Mouse (Mus musculus): Measurements from ENCODE around the gene Parp16. TPM values are rescaled to one million over a fixed set of nuclear protein-coding genes. Genes with fewer than 3 reads are reported as not detected.
"Not testable (repeated sequence)": the region's sequence is repeated elsewhere in the genome, so short reads cannot be mapped to it uniquely, and the experiment has no call there.

The Parp16 gene
- polyA plus RNA-seq, 1 experiment from 2014 or later: 4.2 TPM

DNA sequence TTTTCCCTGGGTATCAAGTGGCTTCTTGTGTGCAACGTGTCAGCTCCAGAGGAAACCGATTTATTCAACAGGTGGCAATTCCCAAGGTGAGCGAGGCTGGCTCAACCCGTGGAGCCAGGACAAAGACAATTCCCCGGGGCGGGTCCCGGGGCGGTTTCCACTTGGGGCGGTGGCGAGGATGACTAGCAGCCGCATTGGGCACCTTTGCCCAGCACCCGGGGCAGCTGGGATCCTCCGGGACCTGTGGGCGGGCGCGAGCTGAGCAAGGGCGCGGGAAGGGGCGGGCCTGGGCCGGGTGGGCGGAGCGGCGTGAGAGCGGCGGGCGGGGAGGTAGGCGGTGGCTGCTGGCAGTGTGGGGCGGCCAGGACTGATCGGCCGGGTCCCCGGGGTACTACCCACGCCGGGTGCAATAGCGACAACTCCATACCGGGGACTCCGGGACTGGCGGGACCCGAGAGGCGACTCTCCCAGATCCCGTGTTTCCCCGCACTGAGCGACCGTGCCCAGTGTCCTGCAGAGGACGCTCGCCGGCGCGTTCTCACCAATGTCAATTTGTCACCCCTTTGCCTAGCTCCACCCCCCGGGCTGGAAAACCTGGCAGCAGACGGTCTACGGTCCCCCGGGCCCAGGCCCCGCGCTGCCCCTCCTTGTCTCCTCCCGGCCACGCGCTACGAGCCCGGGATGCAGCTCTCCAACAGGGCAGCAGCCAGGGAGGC, 19.8 kb downstream of the Parp16 start:
- Histone ChIP-seq H3K27ac (ENCODE audit: low read depth, low read length) (peak overlapping the region; percentile 78), H3K4me1 (ENCODE audit: control insufficient read depth, insufficient read depth, low read length) (peaks cover 6% of the 10 kb centered on the region; the same call in 1 of the 2 replicates), H3K4me3 (ENCODE audit: low read depth, low read length) (peak overlapping the region; percentile 65), H3K9me3 (replicated peaks; ENCODE audit: control insufficient read depth, low read length) (no peaks in the 10 kb centered on the region), H3K9ac (ENCODE audit: low read length) (peak overlapping the region; percentile 81), H3K27me3 (replicated peaks; ENCODE audit: control insufficient read depth, insufficient read depth, low read length) (no peaks in the 10 kb centered on the region), H3K4me2 (ENCODE audit: low read length) (peak overlapping the region; percentile 90), H3K36me3 (ENCODE audit: control insufficient read depth, insufficient read depth, low read length) (no peaks in the 10 kb centered on the region)
- DNase-seq (ENCODE audit: low spot score) (peak; percentile 79), ATAC-seq (peak; percentile 98)
- 1% methylated on average over 55 of the region's 59 CpGs for WGBS

DNA sequence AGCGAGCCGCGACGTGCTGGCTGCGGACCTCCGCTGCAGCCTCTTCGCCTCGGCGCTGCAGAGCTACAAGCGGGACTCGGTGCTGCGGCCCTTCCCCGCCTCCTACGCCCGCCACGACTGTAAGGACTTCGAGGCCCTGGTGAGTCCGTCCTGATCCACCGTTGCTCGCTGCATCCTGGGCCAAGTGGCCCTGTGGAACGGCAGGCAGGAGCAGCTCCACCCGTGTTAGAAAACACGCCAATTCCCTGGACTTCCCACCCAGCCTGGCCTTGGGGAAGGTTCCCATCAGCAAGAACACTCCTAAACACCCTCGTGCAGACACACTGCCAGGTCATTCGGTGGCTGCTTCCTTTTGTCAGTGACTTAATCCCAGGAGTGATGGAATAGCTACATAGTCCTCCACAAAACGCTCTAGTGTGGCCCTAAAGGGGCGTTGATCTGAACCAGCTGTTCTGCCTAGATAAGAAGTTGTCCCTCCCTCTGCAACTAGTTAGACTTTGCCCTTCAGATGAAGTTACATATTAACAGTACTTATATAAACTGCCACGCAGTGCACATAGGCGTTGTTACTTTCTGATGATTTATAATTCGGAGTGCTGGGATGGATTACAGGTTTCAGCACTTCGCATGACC, 20.5 kb downstream of the Parp16 start:
- Histone ChIP-seq H3K4me2 (ENCODE audit: low read length) (peak overlapping the region; percentile 90), H3K9ac (ENCODE audit: low read length) (peak overlapping the region; percentile 81), H3K36me3 (ENCODE audit: control insufficient read depth, insufficient read depth, low read length) (no peaks in the 10 kb centered on the region), H3K27ac (ENCODE audit: low read depth, low read length) (peak overlapping the region; percentile 78), H3K4me1 (ENCODE audit: control insufficient read depth, insufficient read depth, low read length) (peaks cover 6% of the 10 kb centered on the region; the same call in 1 of the 2 replicates), H3K4me3 (ENCODE audit: low read depth, low read length) (peak overlapping the region; percentile 65), H3K27me3 (replicated peaks; ENCODE audit: control insufficient read depth, insufficient read depth, low read length) (no peaks in the 10 kb centered on the region), H3K9me3 (replicated peaks; ENCODE audit: control insufficient read depth, low read length) (no peaks in the 10 kb centered on the region)
- DNase-seq (ENCODE audit: low spot score): peak; percentile 34
- 12% methylated on average over 31 of the region's 31 CpGs for WGBS
- peak; percentile 69; the same call in 1 of the 2 replicates for ATAC-seq

DNA sequence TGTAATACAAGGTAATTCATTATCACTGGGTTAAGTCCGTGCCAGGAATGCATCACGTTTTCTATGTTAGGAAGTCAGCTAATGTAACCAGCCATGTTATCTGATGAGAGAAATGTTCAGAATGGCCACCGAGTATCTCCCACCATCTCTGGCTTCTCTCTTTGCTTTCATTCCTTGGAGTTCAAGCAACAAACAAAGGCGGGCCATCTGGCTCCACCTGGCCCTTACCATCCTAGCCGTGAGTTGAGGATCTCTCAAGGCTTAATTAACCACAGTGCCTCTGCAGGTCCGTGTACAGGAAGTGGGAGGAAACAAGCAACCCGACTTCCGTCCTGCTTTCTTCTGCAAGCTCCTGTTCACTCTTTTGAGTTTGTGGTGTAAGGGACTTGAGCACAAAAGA, 21.8 kb downstream of the Parp16 start:
- Histone ChIP-seq H3K27me3 (replicated peaks; ENCODE audit: control insufficient read depth, insufficient read depth, low read length) (no peaks in the 10 kb centered on the region), H3K4me3 (ENCODE audit: low read depth, low read length) (no peak overlapping the region), H3K4me1 (ENCODE audit: control insufficient read depth, insufficient read depth, low read length) (peaks cover 6% of the 10 kb centered on the region; the same call in 1 of the 2 replicates), H3K9me3 (replicated peaks; ENCODE audit: control insufficient read depth, low read length) (no peaks in the 10 kb centered on the region), H3K36me3 (ENCODE audit: control insufficient read depth, insufficient read depth, low read length) (no peaks in the 10 kb centered on the region), H3K4me2 (ENCODE audit: low read length) (no peak overlapping the region), H3K27ac (ENCODE audit: low read depth, low read length) (no peak overlapping the region), H3K9ac (ENCODE audit: low read length) (no peak overlapping the region)
- WGBS: 70% methylated on average over 8 of the region's 8 CpGs
- DNase-seq (ENCODE audit: low spot score): no peak
- ATAC-seq: no peak

DNA sequence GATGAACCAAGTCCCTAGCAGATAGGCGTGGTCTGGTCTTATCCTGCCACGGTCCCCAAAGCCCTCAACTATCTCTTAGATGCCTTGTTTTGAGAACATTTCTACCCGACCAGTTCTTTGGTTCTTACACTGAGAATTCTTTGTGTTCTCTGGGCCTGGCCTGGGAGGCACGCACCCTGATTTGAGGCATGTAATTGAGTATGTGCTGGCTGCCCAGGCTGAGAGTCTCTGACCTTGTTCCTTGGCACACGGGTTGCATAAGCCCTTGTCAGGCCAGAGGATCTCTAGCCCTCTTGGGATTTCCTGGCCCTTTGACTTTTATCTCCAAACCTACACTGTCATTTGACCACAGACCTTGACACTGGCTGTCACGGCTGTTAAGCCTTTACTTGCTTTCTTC, 22.5 kb downstream of the Parp16 start:
- Histone ChIP-seq H3K9ac (ENCODE audit: low read length) (no peak overlapping the region), H3K4me3 (ENCODE audit: low read depth, low read length) (no peak overlapping the region), H3K4me2 (ENCODE audit: low read length) (no peak overlapping the region), H3K4me1 (ENCODE audit: control insufficient read depth, insufficient read depth, low read length) (peaks cover 6% of the 10 kb centered on the region; the same call in 1 of the 2 replicates), H3K27ac (ENCODE audit: low read depth, low read length) (no peak overlapping the region), H3K36me3 (ENCODE audit: control insufficient read depth, insufficient read depth, low read length) (no peaks in the 10 kb centered on the region), H3K9me3 (replicated peaks; ENCODE audit: control insufficient read depth, low read length) (no peaks in the 10 kb centered on the region), H3K27me3 (replicated peaks; ENCODE audit: control insufficient read depth, insufficient read depth, low read length) (no peaks in the 10 kb centered on the region)
- DNase-seq (ENCODE audit: low spot score) (no peak), ATAC-seq (no peak)
- 78% methylated on average over 6 of the region's 6 CpGs for WGBS

DNA sequence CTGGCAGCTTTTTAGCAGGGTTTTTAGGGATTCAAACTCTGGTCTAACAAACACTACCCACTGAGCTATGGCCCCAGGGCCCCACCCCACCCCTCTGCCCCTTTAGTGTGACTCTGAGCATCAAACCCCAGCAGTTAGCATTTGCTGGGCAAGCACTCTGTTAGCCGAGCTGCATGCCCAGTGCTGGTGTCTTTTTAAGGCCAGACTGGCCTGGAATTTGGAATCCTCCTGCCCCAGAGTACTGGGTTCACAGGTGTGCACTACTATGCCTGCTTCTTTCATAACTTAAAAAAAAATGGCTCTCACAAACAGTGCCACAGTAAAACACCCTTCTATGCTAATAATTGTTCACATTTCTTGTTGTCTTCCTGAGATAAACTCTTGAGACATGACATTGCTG, 23.8 kb downstream of the Parp16 start:
- peaks cover 6% of the 10 kb centered on the region; the same call in 1 of the 2 replicates for H3K4me1 ChIP-seq (ENCODE audit: control insufficient read depth, insufficient read depth, low read length)
- no peaks in the 10 kb centered on the region for H3K27me3 ChIP-seq (replicated peaks; ENCODE audit: control insufficient read depth, insufficient read depth, low read length)
- H3K9ac ChIP-seq (ENCODE audit: low read length): no peak overlapping the region
- H3K4me3 ChIP-seq (ENCODE audit: low read depth, low read length): no peak overlapping the region
- H3K9me3 ChIP-seq (replicated peaks; ENCODE audit: control insufficient read depth, low read length): no peaks in the 10 kb centered on the region
- WGBS: 56% methylated on average over 1 of the region's 1 CpGs
- no peak for DNase-seq (ENCODE audit: low spot score)
- H3K36me3 ChIP-seq (ENCODE audit: control insufficient read depth, insufficient read depth, low read length): no peaks in the 10 kb centered on the region
- no peak overlapping the region for H3K27ac ChIP-seq (ENCODE audit: low read depth, low read length)
- ATAC-seq: no peak
- no peak overlapping the region for H3K4me2 ChIP-seq (ENCODE audit: low read length)

DNA sequence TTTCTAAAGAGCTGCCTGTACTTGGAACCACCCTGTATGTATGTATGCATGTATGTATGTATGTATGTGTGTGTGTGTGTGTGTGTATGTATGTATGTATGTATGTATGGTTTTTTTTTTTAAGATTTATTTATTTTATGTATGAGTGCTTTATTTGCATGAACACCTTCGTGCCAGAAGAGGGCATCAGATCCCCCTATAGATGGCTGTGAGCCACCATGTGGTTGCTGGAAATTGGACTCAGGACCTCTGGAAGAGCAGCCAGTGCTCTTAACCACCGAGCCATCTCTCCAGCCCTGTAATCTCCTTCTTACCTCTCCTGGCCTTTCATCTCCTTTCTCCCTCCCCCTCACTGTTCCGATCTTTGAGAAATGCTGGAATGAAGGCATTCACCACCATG, 25.2 kb downstream of the Parp16 start:
- H3K4me3 ChIP-seq (ENCODE audit: low read depth, low read length); DNase-seq (ENCODE audit: low spot score); H3K4me1 ChIP-seq (ENCODE audit: control insufficient read depth, insufficient read depth, low read length); H3K36me3 ChIP-seq (ENCODE audit: control insufficient read depth, insufficient read depth, low read length); H3K4me2 ChIP-seq (ENCODE audit: low read length); H3K27ac ChIP-seq (ENCODE audit: low read depth, low read length); ATAC-seq; H3K9me3 ChIP-seq (replicated peaks; ENCODE audit: control insufficient read depth, low read length); H3K27me3 ChIP-seq (replicated peaks; ENCODE audit: control insufficient read depth, insufficient read depth, low read length); H3K9ac ChIP-seq (ENCODE audit: low read length): not testable (repeated sequence)
- 40% methylated on average over 3 of the region's 3 CpGs for WGBS

DNA sequence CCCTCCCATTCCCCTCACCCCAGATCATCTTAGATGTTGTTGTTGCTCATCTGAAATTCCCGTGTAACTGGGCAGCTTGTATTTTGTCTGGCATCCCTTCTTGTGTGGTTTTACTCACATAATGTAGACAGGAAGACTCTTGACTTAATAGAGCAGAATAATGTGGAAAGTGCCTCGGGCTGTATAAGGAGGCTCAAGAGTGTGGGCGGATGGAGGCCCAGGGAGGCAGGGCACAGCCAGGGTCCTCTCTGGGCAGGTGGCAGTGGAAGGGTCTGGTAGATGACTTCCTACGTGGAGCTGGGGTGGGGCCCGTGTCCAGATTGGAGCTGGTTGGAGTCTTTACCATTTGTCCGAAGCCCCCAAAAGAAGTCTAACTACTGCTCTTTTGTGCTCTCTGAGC, 28.8 kb downstream of the Parp16 start:
- no peak overlapping the region for H3K4me2 ChIP-seq (ENCODE audit: low read length)
- no peaks in the 10 kb centered on the region for H3K36me3 ChIP-seq (ENCODE audit: control insufficient read depth, insufficient read depth, low read length)
- no peak overlapping the region for H3K27ac ChIP-seq (ENCODE audit: low read depth, low read length)
- DNase-seq (ENCODE audit: low spot score) (no peak), ATAC-seq (no peak)
- 79% methylated on average over 6 of the region's 6 CpGs for WGBS
- H3K9ac ChIP-seq (ENCODE audit: low read length): no peak overlapping the region
- no peak overlapping the region for H3K4me3 ChIP-seq (ENCODE audit: low read depth, low read length)
- no peaks in the 10 kb centered on the region for H3K27me3 ChIP-seq (replicated peaks; ENCODE audit: control insufficient read depth, insufficient read depth, low read length)
- no peaks in the 10 kb centered on the region for H3K4me1 ChIP-seq (ENCODE audit: control insufficient read depth, insufficient read depth, low read length)
- no peaks in the 10 kb centered on the region for H3K9me3 ChIP-seq (replicated peaks; ENCODE audit: control insufficient read depth, low read length)

DNA sequence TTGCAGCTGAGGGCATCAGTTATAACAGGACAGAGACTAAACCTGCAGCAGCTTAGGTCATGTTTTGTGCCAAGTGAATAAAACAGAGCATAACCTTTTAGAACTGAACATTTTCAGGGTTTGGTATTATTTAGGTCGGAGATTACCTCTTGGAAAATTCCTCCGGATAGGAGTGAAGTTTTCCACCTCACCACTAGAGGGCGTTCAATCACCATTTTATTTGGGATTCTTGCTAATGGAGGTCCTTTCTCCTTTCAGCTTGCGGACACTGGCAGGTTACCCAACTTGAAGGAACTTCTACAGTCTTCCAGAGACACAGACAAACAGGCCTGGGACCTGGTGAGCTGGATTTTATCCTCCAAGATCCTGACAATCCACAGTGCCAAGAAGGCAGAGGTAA, 30.6 kb downstream of the Parp16 start:
- Histone ChIP-seq H3K27ac (ENCODE audit: low read depth, low read length) (no peak overlapping the region), H3K36me3 (ENCODE audit: control insufficient read depth, insufficient read depth, low read length) (no peaks in the 10 kb centered on the region), H3K4me1 (ENCODE audit: control insufficient read depth, insufficient read depth, low read length) (no peaks in the 10 kb centered on the region), H3K4me3 (ENCODE audit: low read depth, low read length) (no peak overlapping the region), H3K9ac (ENCODE audit: low read length) (no peak overlapping the region), H3K4me2 (ENCODE audit: low read length) (no peak overlapping the region), H3K9me3 (replicated peaks; ENCODE audit: control insufficient read depth, low read length) (no peaks in the 10 kb centered on the region), H3K27me3 (replicated peaks; ENCODE audit: control insufficient read depth, insufficient read depth, low read length) (no peaks in the 10 kb centered on the region)
- DNase-seq (ENCODE audit: low spot score) (peak; percentile 64), ATAC-seq (no peak)
- 27% methylated on average over 4 of the region's 4 CpGs for WGBS

DNA sequence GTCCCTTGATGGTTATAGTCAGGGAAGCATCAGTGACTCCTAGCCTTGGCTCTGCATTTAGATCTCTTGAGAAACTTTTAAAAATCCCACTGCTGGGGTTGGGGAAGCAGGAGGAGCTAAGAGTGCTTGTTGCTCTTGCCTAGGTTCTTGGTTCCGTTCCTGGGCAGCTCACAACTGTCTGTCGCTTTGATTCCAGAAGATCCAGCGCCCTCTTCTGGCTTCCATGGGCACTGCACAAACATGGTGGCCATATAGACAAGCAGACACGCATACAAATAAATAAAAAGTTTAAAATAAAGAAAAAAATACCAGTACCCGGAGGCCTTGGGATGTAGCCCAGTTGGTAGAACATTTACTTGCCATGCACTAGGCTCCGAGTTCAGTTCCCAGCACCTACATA, 35.1 kb downstream of the Parp16 start:
- no peaks in the 10 kb centered on the region for H3K9me3 ChIP-seq (replicated peaks; ENCODE audit: control insufficient read depth, low read length)
- no peak for ATAC-seq

More for the DNA sequence above, 35.1 kb downstream of the Parp16 start:
- H3K4me1 ChIP-seq (ENCODE audit: control insufficient read depth, insufficient read depth, low read length): no peaks in the 10 kb centered on the region
- H3K4me3 ChIP-seq (ENCODE audit: low read depth, low read length): no peak overlapping the region
- no peak for DNase-seq (ENCODE audit: low spot score)
- H3K27me3 ChIP-seq (replicated peaks; ENCODE audit: control insufficient read depth, insufficient read depth, low read length): no peaks in the 10 kb centered on the region
- H3K4me2 ChIP-seq (ENCODE audit: low read length): no peak overlapping the region
- H3K36me3 ChIP-seq (ENCODE audit: control insufficient read depth, insufficient read depth, low read length): no peaks in the 10 kb centered on the region
- WGBS: 78% methylated on average over 6 of the region's 6 CpGs
- no peak overlapping the region for H3K9ac ChIP-seq (ENCODE audit: low read length)
- no peak overlapping the region for H3K27ac ChIP-seq (ENCODE audit: low read depth, low read length)

Measured in forebrain, embryonic 14.5 days (tissue).